Mouse (Mus musculus) gastrocnemius, postnatal 14 days (tissue): ENCODE measurements around the gene Arf3. TPM values are rescaled to one million over a fixed set of nuclear protein-coding genes. Genes with fewer than 3 reads are reported as not detected.
A peak's percentile ranks its signal among the peaks of the same experiment; 100 is the strongest.
"Not testable (repeated sequence)": the region's sequence is repeated elsewhere in the genome, so short reads cannot be mapped to it uniquely, and the experiment has no call there.

Experiments
- DNase-seq: peaks from one replicate; pipeline ENCODE4 v3.0.0; 2021; ENCODE audit warnings: mixed read lengths
- intact Hi-C: fragments of 180-260 bp; cut with DNase I; formaldehyde crosslinking; loops from one replicate; pipeline ENCODE4 v1.15.1; 2025; ENCODE audit warnings: low total_unique reads
- total RNA-seq, 2 experiments: library from RNA; stranded (reverse); gene quantifications; 2 replicates each; pipeline ENCODE4 v1.2.3; 2021

The Arf3 gene
- total RNA-seq, 2 experiments from 2014 or later = 14.6 to 15.8 TPM

DNA sequence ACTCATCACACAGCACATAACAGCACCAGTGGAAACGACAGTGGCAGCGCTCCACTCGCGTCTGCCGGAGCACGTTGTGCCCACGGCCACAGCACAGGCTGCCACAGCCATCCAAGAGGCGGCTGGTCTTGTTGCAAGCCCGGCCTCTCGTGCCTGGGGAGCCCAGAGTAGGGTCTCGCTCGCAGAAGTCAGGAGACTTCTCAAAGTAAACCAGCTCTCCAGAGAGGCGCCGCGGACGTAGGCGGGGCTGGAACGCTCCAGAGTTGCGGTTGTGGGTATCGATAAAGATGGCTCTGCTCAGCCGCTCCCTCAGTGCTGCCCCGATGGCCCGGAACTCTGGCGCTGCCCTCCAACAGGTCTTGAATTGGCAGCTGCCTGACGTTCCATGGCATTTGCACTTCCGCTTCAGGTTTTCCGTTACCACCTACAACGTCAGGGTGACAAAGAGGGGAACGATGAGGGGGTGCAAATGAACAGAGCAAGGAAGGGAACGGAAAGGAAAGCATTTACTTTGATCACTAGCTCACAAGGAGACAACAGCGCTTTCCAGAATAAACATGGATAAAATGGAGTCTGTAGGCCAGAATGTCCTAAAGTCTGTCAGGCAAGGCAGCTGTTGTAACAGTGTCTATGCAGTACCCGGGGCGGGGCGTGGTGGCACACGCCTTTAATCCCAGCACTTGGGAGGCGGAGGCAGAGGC, 9.6 kb upstream of the Arf3 start:
- intact Hi-C loops = no loop called here
- no peak for DNase-seq

DNA sequence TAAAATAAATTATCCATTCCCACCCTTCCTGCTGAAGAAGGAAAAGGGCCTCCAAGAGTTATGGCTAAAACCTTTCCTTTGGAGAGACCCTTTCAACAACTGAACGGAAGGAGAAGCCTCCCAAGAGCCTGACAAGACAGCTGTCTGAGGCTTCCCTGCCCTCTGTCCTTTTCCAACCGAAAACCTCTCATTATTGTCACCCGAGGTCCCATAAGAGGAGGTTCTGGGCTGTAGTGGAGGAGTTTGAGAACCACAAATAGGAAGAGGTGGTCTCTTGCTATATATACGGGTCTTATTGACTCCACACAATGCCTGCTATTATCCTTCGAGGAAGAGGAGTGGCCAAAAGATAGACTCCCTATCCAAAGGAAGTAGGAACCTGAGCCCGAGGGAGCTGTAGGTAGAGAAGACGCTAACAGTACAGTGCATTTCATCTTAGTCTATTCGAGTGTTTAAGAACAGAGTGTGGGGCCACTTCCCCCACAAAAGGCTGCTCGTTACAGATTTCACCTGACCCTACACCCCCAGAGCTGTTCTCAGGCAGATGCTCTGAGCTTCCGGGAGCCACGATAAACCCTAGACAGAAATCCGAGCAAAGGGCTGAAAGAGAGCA, 8.9 kb upstream of the Arf3 start:
- intact Hi-C loops = no loop called here
- no peak for DNase-seq

DNA sequence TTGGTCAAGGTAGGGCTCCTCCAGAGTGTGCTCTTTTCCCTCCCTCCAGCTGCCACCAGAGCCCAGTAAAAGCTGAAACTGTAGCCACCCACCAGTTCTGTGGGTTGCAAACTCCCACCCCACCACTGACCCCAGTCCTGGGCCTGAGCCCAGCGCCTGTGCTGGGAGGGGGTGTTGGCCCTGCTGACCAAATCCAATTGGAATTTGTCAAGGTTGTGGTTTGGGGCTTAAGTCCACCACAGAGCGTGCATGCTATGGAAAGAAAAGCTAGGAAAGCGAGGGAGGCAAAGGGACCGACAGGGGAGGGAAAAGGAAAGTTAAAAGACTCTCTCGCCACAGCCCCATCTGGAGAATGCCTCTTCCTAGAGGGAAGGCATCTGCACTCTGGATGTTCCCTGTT, 5.2 kb upstream of the Arf3 start:
- no peak for DNase-seq
- intact Hi-C loops = no loop called here

DNA sequence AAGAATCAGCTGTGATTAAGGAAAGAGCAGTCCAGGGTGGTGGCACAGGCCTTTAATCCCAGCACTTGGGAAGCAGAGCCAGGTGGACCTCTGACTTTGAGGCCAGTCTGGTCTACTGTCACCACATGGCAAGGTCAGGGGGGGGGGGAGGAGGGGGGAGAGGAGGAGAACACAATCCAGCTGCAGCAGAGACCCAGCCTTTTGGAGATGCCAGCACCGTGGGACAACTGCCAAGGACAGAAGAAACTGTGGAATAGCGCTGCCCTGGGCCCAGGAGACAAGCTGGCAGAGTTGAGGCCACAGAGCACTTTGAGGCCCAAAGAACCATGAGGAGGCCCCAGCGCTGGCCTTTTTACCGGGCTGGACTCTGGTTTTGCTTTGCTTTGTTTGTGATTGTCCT, 2.9 kb upstream of the Arf3 start:
- no peak for DNase-seq
- intact Hi-C loops = no loop called here

DNA sequence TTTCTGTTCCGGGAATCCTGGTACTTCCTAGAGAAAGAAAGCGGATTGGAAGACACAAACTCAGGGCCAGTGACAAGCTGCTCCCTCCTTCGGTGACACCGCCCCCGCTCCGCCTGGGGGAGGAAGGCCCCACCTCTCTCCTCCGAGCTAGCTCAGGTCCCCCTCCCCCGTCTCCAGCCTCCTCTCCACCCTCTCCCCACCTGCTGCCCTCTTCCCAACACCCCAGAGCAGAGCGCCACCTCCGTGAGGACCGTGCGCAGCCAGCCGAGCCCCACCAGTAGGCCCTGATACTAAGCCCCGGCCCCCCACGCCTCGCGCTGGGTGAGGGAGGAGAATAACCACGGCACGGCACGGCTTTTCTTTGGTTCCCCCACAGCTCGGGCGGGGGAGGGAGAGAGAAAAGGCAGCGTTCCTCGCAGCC, 803 bp downstream of the Arf3 start:
- peak; percentile 77 for DNase-seq
- intact Hi-C loops = no loop called here

DNA sequence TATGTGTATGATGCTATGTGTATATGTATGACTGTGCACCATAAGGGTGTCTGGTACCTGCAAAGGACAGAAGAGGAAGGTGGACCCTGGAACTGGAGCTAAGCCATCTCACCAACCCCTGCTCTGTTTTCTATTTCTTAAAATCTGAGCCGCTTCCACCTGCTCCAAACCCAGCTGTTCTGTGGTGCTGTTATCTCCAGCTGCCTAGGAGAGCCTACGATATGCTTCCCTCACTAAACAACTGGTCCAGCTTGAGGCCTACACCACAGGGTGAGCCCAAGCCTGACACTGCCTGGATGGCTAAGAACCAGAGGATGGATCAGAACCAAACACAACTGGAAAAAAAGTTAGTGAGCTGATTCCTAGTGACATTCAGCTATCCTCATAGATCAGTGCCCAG, 8.9 kb downstream of the Arf3 start:
- DNase-seq = no peak
- intact Hi-C loops = no loop called here

DNA sequence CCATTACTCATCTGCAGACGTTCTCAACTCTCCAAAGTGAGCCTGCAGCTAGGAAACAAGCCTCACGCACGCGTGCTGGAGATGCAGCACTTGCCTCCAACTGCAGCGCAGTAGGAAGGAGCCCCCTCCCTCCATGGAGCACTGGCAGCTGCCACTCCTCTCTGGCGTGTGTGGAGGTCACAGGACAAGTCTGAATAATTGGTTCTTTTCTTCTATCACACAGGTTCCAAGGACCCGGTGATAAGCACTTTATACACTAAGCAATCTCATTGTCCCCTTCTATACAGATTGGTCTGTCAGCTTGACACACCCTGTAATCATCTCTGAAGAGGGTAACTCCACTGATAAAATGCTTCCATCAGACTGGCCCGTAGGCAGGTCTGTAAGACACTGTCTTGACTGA, 10.0 kb downstream of the Arf3 start:
- intact Hi-C loops = no loop called here
- DNase-seq = no peak

DNA sequence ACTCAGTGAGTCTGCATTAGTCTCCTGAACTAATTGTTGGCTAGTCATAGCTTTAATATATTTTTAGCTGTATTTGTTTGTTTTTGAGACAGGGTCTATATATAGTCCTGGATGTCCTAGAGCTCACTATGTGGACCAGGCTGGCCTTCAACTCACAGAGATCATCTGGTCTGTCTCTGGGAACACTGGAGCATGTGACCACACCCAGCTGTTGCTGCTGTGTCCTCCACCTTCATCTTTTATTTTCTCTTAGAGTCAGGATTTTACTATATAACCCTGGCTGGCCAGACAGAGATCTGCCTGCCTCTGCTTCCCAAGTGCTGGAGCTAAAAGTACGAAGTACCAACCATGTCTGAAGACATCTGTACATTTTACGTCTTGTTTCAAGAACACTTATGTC, 13.9 kb downstream of the Arf3 start:
- DNase-seq = no peak
- intact Hi-C loops = no loop called here

DNA sequence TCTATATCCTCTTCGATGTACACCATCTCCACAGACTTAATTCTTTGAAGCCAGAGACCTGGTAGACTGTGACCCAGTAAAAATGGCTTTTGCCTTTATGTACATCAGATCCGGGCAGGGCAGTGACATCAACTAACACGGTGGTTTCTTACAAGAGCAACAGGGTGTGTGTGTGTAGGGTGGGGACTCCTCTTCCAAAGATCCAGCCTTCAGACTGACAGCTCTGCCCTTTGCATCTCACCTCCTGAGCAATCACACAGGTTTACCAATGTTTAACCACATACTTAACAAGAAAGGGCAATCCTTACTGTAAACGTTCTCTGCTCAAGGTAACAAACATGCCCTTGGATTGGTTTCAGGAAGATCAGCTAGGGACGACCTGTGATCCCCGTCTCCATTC, 15.7 kb downstream of the Arf3 start:
- no peak for DNase-seq
- intact Hi-C loops = no loop called here

DNA sequence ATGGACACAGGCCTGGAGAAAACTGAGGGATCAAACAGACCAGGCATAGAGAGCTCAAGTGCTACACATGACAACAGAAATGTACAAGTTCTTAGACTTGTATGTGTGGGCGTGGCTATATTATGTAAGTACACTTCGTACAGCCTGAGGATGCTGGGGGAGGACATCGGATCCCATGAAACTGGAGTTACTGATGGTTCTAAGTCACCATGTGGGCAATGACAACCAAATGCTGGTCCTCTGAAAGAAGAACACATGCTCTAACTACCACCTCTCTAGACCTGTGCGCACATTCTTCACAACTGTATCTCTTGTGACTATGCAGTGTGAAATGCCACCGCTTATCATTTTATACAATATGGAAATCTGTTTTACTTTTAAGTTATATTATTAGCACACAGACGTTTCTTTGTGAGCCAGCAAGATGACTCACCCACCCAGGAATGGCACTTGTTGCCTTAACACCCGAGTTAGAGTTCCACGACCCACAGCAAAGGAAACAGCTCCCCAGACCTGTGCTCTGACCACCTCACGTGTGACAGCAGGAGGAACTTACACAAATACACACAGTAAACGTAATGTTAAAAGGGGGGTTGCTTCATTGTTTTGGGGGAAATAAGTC, 16.6 kb downstream of the Arf3 start:
- intact Hi-C loops = no loop called here
- DNase-seq = no peak

DNA sequence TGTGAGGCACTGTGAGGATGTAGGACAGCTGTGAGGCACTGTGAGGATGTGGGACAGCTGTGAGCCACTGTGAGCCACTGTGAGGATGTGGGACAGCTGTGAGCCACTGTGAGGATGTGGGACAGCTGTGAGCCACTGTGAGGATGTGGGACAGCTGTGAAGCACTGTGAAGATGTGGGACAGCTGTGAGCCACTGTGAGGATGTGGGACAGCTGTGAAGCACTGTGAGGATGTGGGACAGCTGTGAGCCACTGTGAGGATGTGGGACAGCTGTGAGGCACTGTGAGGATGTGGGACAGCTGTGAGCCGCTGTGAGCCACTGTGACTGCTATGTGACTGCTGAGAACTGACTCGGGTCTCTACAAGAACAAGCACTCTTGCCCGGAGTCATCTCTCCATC, 19.2 kb downstream of the Arf3 start:
- DNase-seq, intact Hi-C loops: not testable (repeated sequence)

DNA sequence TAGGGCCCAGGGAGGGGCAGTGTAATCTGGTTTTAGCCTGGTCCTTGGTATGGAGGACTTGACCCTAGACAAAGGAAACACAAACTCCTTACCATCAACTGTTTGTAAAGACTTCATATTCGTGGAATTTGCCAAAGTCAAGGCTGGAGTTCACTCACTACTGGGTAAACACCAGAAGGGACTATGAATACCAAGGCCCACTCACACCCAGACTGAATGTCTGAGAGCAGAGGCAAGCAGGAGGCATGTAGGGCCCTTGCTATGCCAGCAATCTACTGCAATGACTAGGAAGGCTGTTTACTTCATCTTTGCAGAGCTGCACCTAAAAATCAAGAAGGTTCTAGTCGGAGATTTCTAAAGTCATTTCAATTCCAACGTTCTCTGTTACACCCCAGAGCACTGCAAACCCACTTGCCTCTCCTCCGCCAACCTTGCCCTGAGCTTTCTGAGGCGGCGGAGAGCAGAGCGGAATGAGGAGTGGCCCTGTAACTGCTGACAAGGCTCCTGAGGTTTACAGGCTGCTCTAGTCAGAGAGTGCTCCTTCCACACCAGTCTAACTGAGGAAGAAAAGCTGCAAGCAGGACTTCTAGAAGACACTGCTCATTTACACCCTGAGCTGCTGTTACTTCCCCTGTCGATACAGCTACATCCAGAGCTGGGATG, 20.1 kb downstream of the Arf3 start:
- DNase-seq = no peak
- intact Hi-C loops = no loop called here

DNA sequence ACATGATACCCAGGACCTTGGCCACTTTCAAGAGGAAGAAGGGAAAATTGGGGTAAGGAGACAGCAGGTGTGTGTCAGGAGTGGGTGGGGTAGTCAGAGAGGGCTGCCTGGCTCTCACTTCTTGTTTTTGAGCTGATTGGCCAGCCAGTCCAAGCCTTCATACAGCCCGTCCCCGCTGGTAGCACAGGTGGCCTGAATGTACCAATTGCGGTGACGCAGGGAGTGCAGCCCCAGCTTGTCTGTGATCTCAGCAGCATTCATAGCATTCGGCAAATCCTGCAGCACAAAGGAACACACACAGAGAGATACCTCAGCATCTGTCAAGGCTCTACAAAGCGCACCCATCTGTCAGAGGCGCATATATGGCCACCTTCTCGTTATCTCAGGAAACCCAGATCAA, 22.8 kb downstream of the Arf3 start:
- intact Hi-C loops = no loop called here
- no peak for DNase-seq

DNA sequence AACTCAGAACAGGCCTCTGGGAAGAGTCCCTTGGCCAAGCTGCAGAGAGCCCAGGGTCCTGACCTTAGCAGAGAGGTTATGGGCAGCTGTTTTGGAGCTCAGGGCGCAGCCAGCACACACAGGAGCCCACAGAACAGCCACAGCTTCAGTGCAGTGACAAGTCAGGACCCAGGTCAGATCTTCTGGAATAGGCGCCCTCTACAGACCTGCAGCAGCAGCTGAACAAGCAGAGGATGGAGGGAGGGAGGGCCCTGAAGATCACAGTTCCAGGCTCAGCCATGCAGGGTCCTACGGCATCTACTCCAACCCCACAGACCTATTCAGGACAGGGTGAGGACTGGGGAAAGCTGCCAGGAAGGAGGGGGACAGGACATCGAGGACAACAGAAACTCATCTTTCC, 24.2 kb downstream of the Arf3 start:
- intact Hi-C loops = no loop called here

DNA sequence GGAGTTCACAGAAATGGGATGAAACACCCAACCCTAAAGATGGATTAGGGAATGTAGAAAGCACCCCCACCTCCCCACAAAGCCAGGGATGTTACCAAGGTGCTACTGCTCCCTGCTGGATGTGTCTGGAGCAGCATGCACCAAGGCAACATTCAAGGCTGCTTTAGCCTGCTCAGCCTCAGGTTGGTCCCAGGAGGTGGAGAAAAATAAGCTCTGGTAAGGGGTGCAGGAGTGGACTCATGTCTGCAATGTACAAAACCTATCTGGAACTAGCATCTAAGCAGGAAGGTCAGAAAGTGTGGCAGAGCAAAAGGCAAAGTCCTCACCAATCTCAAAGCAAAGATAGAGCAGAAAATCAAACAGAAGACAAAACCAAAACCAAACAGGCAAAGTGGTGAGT, 25.1 kb downstream of the Arf3 start:
- no peak for DNase-seq
- intact Hi-C loops = no loop called here

More for the DNA sequence above, 24.2 kb downstream of the Arf3 start:
- no peak for DNase-seq

DNA sequence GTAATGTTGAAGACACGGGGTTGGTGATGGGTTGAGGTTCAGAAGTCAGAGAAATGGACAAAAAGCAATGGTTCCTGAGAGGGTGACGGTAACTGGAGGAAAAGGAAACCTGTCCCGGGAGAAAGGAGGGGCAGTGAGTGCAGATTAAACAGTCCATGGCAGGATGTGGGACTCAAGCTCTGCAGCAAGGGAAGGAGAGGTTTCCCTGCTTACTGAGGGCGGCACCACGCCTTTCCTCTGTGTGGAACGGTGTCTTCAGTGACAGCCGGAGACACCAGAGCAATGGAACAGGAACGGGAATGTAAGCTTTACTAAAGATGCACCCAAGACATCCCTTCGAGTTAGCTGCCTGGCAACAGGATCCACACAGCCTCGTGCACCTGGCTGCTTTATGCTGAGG, 26.5 kb downstream of the Arf3 start:
- intact Hi-C loops = no loop called here
- DNase-seq = no peak

DNA sequence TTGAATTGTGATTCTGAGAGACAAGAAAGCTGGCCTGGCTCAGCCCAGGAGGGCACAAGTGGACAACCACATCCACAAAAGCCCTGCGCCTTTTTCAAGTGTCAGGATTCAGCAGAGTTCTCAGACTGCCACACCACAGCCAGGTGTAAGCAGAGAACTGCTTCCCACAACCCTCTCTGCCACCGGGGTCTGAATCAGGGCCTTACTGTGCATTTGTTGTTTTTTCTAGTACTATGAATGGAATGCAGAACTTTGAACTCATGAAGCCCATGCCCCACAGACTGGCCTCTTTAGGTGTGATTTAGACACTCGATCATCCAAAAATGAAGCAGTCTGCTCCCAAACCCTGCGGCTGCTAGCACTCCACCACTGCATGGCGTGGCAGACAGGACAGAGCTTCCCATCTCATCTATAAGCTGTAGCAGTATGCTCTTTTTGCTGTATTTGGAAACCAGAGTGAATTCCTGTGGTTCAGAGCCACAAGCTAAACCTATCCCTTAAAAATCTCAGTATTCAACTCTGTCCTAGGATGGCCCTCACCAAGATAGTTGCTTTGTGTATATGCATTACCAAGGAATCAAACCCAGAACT, 28.9 kb downstream of the Arf3 start:
- intact Hi-C loops = no loop called here
- DNase-seq = no peak

DNA sequence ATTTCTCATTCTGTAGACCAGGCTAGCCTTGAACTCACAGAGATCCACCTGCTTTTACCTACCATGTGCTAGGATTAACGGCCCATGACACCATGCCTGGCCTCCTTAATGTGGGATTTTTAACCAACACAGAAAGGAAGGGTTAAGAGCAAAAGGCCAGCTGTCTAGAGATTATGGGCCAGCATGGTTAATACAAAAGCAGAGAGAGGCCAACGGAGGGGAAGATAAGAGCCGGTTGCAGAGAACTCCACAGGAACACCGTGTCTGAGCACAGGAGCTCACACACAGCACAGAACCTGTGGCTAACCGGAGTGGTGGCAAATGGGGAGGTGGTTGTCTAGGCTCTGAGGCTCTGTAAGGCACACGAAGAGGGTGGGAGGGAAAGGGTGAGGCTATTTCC, 29.6 kb downstream of the Arf3 start:
- intact Hi-C loops = no loop called here
- DNase-seq = no peak

DNA sequence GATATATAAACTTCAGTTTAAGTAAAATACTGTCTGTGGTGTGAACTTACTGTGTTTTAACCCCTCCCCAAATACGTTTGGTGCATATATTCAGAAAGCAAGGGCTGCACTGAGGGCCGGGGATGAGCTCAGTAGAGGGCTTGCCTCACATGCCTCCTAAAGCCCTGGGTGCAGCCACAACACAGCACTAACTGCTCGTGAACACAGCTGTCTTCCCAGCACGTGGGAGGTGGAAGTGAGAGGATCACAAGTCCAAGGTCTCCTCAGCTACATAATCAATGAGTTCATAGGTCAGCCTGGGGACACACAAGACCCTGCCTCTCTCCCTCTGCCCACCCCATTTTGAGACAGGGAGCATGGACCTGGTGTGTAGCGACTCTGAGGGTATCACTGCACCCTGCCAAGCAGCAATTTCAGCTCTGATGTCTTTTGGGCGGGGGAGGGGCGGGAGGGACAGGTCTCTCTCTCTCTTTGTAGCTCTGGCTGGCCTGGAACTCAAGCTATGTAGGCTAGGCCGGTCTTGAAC, 30.9 kb downstream of the Arf3 start:
- intact Hi-C loops = no loop called here
- no peak for DNase-seq

DNA sequence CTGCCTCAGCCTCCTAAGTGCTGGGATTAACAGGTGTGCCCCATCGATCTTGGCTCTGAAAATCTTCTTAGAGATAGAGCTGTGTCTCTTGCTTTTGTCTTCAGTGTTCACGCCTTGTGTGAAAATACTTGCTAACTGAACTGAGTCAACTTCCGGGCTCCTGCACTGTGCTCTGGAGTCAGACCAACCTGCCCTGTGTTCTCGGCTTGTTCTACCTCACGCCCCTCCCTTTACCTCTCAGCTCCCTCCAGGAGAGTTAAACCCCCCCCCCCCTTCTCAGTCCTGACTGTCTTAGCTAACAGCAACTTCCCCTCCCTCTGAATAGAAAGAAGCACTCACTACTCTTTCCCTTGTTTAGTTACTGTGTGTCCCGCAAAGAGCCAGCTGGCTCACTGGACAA, 32.2 kb downstream of the Arf3 start:
- intact Hi-C loops = no loop called here

More for the DNA sequence above, 32.2 kb downstream of the Arf3 start:
- DNase-seq = no peak
